ENCODE assay signal across 8 mouse cellular contexts in the genomic region with DNA sequence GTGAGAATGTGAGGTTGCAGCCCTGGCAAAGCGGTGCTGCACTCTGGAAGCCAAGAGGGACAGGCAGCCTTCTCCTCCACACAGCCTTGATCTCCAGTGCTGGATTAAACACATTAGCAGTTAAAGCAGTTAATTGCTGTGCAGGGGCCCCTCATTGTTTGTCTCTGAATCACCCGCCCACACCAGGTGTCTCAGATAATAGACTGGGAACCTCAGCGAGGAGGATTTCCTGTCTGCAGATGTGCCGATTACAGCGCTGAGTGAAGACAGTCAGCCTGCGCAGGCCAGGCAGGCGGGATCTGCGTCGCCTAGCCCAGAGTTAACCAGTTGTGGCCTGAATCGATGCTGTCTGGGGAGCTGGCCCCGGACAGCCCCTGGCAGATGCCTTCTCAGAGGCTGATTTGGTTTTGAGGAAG. TPM values are rescaled to one million over a fixed set of nuclear protein-coding genes. Genes with fewer than 3 reads are reported as not detected.
DNase-seq lines count a peak whose midpoint lies in the region; ATAC-seq lines count a peak whose summit lies in the region.

No protein-coding gene starts in this region.

- peaks cover 17% of the 10 kb centered on the region for H3K36me3 ChIP-seq in kidney, embryonic 15.5 days
- peaks cover 29% of the 10 kb centered on the region for H3K36me3 ChIP-seq in heart, embryonic 10.5 days
- no peaks in the 10 kb centered on the region for H3K36me3 ChIP-seq in midbrain, embryonic 11.5 days (ENCODE audit: control insufficient read depth, insufficient read depth, low read length)

- peak; percentile 68 for ATAC-seq in kidney, embryonic 15.5 days (replicated peaks; ENCODE audit: low FRiP score)
- ATAC-seq in midbrain, embryonic 11.5 days (ENCODE audit: low FRiP score): peak; percentile 85
- ATAC-seq in erythroblast, adult 5-6 weeks (replicated peaks; ENCODE audit: low FRiP score, poor library complexity, severe bottlenecking): no peak

- peak overlapping the region; percentile 15 for H3K4me2 ChIP-seq in kidney, embryonic 15.5 days
- H3K4me2 ChIP-seq in midbrain, embryonic 11.5 days: peak overlapping the region; percentile 32

- 0 out of 2 replicates have a peak overlapping the region, but pooled peaks have one; percentile 7 for H3K27ac ChIP-seq in kidney, embryonic 15.5 days
- peak overlapping the region; percentile 64 for H3K27ac ChIP-seq in heart, embryonic 10.5 days
- peak overlapping the region; percentile 51 for H3K27ac ChIP-seq in midbrain, embryonic 11.5 days (ENCODE audit: low read depth, low read length)

- H3K4me3 ChIP-seq in kidney, embryonic 15.5 days (replicated peaks): no peak overlapping the region
- peak overlapping the region; percentile 36 for H3K4me3 ChIP-seq in heart, embryonic 10.5 days
- no peak overlapping the region for H3K4me3 ChIP-seq in midbrain, embryonic 11.5 days (ENCODE audit: low read depth, low read length)

- H3K27me3 ChIP-seq in kidney, embryonic 15.5 days: peaks cover 25% of the 10 kb centered on the region
- peaks cover 30% of the 10 kb centered on the region for H3K27me3 ChIP-seq in heart, embryonic 10.5 days (ENCODE audit: insufficient read depth, poor library complexity, severe bottlenecking)
- no peaks in the 10 kb centered on the region for H3K27me3 ChIP-seq in midbrain, embryonic 11.5 days (ENCODE audit: control insufficient read depth, insufficient read depth, low read length)

- 5% methylated on average over 11 of the region's 11 CpGs for WGBS in kidney, embryonic 15.5 days
- WGBS in heart, embryonic 10.5 days: 2% methylated on average over 11 of the region's 11 CpGs
- WGBS in midbrain, embryonic 11.5 days: 4% methylated on average over 11 of the region's 11 CpGs

- no peak for DNase-seq in kidney, adult 8-10 months
- peak; percentile 71 for DNase-seq in brain, adult 2 months (ENCODE audit: low read depth, low spot score)
- no peak for DNase-seq in heart, embryonic 10.5 days (ENCODE audit: low spot score)
- DNase-seq in kidney, postnatal 4 days: peak; percentile 50 to 63
- DNase-seq in midbrain, embryonic 11.5 days (ENCODE audit: low spot score, missing footprints): peak; percentile 92
- peak; percentile 72 to 84 for DNase-seq in thymus, adult 18-20 months

- H3K9ac ChIP-seq in kidney, embryonic 15.5 days: no peak overlapping the region
- H3K9ac ChIP-seq in midbrain, embryonic 11.5 days (ENCODE audit: low read length): peak overlapping the region; percentile 47

- H3K9me3 ChIP-seq in kidney, embryonic 15.5 days (replicated peaks): no peaks in the 10 kb centered on the region
- H3K9me3 ChIP-seq in heart, embryonic 10.5 days: no peaks in the 10 kb centered on the region
- H3K9me3 ChIP-seq in midbrain, embryonic 11.5 days (ENCODE audit: control insufficient read depth, low read length): no peaks in the 10 kb centered on the region

- H3K4me1 ChIP-seq in kidney, embryonic 15.5 days: peaks cover 24% of the 10 kb centered on the region
- peaks cover 38% of the 10 kb centered on the region for H3K4me1 ChIP-seq in heart, embryonic 10.5 days
- peaks cover 17% of the 10 kb centered on the region for H3K4me1 ChIP-seq in midbrain, embryonic 11.5 days (ENCODE audit: control insufficient read depth, insufficient read depth, low read length)

RNA-seq across cellular contexts. Expression of a gene that starts 33.3 kb away (rescaled TPM):
- polyA plus RNA-seq in kidney, embryonic 15.5 days (2015; fragmentation: Nextera tagmentation; extraction: Ambion mirVana): 97.2 and 103 TPM in 2 replicates
- polyA plus RNA-seq in heart, embryonic 10.5 days (2016; fragmentation: Nextera tagmentation; extraction: Ambion mirVana): 83.5 and 102 TPM in 2 replicates
- polyA plus RNA-seq in midbrain, embryonic 11.5 days (2014; fragmentation: Nextera tagmentation; extraction: Ambion mirVana): 50.8 and 52.5 TPM in 2 replicates
- total RNA-seq in erythroblast, adult 5-6 weeks (2015; ENCODE audit: low replicate concordance): 27.9 and 29.9 TPM in 2 replicates
- 26.8 and 29.1 TPM in 2 replicates for total RNA-seq in erythroblast, adult 5-6 weeks (2017; ENCODE audit: low replicate concordance)

RNA-seq across cellular contexts. Expression of a gene that starts 33.8 kb away (rescaled TPM):
- polyA plus RNA-seq in kidney, embryonic 15.5 days (2015; fragmentation: Nextera tagmentation; extraction: Ambion mirVana): 28.1 and 29.1 TPM in 2 replicates
- 40.1 and 47.7 TPM in 2 replicates for polyA plus RNA-seq in heart, embryonic 10.5 days (2016; fragmentation: Nextera tagmentation; extraction: Ambion mirVana)
- 21.0 and 22.7 TPM in 2 replicates for polyA plus RNA-seq in midbrain, embryonic 11.5 days (2014; fragmentation: Nextera tagmentation; extraction: Ambion mirVana)
- 274 and 358 TPM in 2 replicates for total RNA-seq in erythroblast, adult 5-6 weeks (2015; ENCODE audit: low replicate concordance)
- total RNA-seq in erythroblast, adult 5-6 weeks (2017; ENCODE audit: low replicate concordance): 493 and 499 TPM in 2 replicates

RNA-seq across cellular contexts. Expression of a gene that starts 38.5 kb away (rescaled TPM):
- 13.7 and 17.2 TPM in 2 replicates for polyA plus RNA-seq in kidney, embryonic 15.5 days (2015; fragmentation: Nextera tagmentation; extraction: Ambion mirVana)
- 10.8 and 17.1 TPM in 2 replicates for polyA plus RNA-seq in heart, embryonic 10.5 days (2016; fragmentation: Nextera tagmentation; extraction: Ambion mirVana)
- 10.3 and 12.9 TPM in 2 replicates for polyA plus RNA-seq in midbrain, embryonic 11.5 days (2014; fragmentation: Nextera tagmentation; extraction: Ambion mirVana)
- total RNA-seq in erythroblast, adult 5-6 weeks (2015; ENCODE audit: low replicate concordance): 2.3 and 10.6 TPM in 2 replicates
- total RNA-seq in erythroblast, adult 5-6 weeks (2017; ENCODE audit: low replicate concordance): 0.94 and 5.6 TPM in 2 replicates

RNA-seq across cellular contexts. Expression of a gene that starts 38.7 kb away (rescaled TPM):
- polyA plus RNA-seq in kidney, embryonic 15.5 days (2015; fragmentation: Nextera tagmentation; extraction: Ambion mirVana): 3.1 and 3.3 TPM in 2 replicates
- 1.3 and 1.6 TPM in 2 replicates for polyA plus RNA-seq in heart, embryonic 10.5 days (2016; fragmentation: Nextera tagmentation; extraction: Ambion mirVana)
- polyA plus RNA-seq in midbrain, embryonic 11.5 days (2014; fragmentation: Nextera tagmentation; extraction: Ambion mirVana): 2.0 and 2.1 TPM in 2 replicates
- total RNA-seq in erythroblast, adult 5-6 weeks (2015; ENCODE audit: low replicate concordance): 2.7 TPM in 1 of 2 replicates, not detected in the other
- 1.1 and 4.5 TPM in 2 replicates for total RNA-seq in erythroblast, adult 5-6 weeks (2017; ENCODE audit: low replicate concordance)

Comparison
In these comparisons a context has a peak if more than half of its experiments do, and no peak if none do; other contexts are left out.
1. DNase-seq: peak in brain, adult 2 months (single experiment), kidney, postnatal 4 days (2 of 2), midbrain, embryonic 11.5 days (single experiment) and thymus, adult 18-20 months (2 of 2); none in kidney, adult 8-10 months (0 of 2) and heart, embryonic 10.5 days (single experiment).
2. H3K27ac ChIP-seq: peak in every context shown above with its lines; median percentile 64 in heart, embryonic 10.5 days; 51 in midbrain, embryonic 11.5 days; 7 in kidney, embryonic 15.5 days.